ENCODE assay signal across 12 mouse cellular contexts in the genomic region with DNA sequence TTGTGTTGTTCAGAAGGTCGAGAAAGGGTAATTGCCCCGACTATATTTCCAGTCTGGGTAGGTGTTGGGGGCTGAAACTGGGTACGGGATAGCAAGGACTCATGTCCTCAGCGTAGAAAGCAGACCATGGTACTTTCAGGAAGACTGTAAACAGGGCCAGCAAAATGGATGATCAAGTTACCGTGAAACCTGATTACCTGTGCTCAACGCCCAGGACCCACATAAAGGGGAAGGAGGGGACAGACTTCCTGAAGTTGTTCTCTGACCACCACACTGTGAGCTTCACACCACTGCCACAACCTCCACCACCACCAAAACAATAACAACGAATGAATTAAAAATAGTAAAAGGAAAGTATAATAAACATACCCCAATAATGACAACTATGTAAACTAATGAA.
"Had no signal": no experiment of that assay in that cellular context is flagged by ENCODE, and none has a peak within 500 bp of the region (broad histone marks: within the 10 kb centered on the region; RNA-seq: fewer than 3 reads in every experiment).

No protein-coding gene starts in this region.

- ATAC-seq: lung, postnatal 0 days had no signal

- DNase-seq: kidney, postnatal 4 days; lung, adult 2 months; lung, postnatal 36 days; right cerebral cortex, postnatal 14 days; thymus, postnatal 36 days had no signal

- H3K4me1 ChIP-seq: liver, embryonic 15.5 days had no signal

- H3K27me3 ChIP-seq: liver, embryonic 15.5 days; midbrain, embryonic 13.5 days had no signal

- H3K9ac ChIP-seq: liver, embryonic 15.5 days; midbrain, embryonic 13.5 days had no signal

- H3K4me2 ChIP-seq: liver, embryonic 11.5 days; liver, embryonic 15.5 days; midbrain, embryonic 13.5 days had no signal

- H3K9me3 ChIP-seq: limb, embryonic 10.5 days; liver, embryonic 15.5 days; midbrain, embryonic 13.5 days had no signal

- H3K27ac ChIP-seq: kidney, postnatal 0 days; left cerebral cortex, adult 2 months; limb, embryonic 10.5 days; liver, embryonic 15.5 days; midbrain, embryonic 13.5 days had no signal

- H3K4me3 ChIP-seq: left cerebral cortex, adult 2 months; limb, embryonic 10.5 days; liver, embryonic 15.5 days; midbrain, embryonic 13.5 days had no signal

- H3K36me3 ChIP-seq: limb, embryonic 10.5 days; liver, embryonic 15.5 days; midbrain, embryonic 13.5 days had no signal
